Mouse (Mus musculus) heart, postnatal 4 days (tissue): ENCODE measurements around the gene Acad12. TPM values are rescaled to one million over a fixed set of nuclear protein-coding genes. Genes with fewer than 3 reads are reported as not detected.
A peak's percentile ranks its signal among the peaks of the same experiment; 100 is the strongest.

Experiments
- DNase-seq: peaks from one replicate; pipeline ENCODE4 v3.0.0; 2021
- total RNA-seq, 2 experiments: library from RNA; stranded (reverse); gene quantifications; 2 replicates each; pipeline ENCODE4 v1.2.3; 2021

Acad12 gene
- total RNA-seq, 2 experiments from 2014 or later, result 21.0 to 21.2 TPM

DNA sequence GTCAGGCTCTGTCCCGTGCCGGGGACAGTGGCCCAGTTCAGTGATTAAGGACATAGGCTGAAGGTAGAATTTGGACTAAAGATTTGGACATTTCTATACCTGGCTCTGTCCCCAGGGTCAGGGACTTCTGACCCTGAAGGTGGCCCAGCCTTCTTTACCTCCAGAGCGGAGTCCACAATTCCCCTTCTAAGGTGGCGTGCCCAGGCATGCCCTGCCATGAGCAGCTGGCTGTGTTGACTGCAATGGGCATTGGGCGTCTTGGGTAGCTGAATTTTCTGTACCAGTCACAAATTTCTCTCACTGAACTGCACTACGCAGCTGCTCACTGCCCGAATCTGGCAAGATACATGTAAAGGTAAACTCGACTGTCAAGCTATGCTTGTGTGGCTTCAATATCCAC is 36.8 kb downstream of the Acad12 start:
- no peak for DNase-seq

DNA sequence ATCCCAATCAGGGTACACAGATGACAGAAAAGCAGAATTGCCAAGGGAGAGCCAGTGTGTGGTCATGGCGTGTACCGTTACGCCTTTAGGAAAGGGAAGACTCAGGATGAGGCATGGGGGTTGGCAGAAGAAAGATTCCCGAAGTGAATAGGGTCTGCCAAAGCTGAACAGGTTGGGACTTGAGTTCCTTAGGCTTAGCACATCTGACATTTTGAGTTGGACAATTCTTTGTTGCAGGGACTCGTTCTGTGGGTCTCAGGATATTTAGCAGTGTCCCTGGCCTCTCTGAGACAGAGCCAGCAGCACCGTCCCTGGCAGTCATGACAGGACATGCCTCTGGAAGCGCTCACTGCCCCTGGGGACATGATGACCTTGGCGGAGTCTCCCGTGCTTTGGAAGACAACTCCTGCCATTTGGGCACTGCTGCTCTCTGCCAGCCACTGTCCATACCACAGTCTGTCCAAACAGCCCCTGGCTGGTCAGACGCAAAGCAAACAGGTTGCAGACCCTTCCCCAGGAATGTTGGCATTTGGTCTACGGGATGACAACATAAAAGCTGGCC is 41.7 kb downstream of the Acad12 start:
- no peak for DNase-seq

DNA sequence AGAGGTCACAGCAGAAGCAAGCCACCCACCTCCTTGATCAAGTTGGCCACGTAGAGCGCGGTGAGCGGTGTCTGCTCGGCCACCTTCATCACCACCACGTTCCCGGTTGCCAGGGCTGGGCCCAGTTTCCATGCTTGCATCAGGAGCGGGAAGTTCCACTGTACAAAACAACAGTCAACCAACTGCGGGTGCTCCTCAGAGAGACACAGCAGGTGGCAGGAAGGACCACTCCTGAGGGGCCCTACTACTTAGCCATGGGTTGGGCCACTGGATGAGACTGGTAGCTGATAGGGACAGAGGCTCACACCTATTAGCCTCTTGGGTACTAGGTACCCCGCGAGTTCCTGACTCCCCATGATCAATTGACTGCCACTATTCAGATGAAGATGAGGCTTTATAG is 42.9 kb downstream of the Acad12 start:
- DNase-seq, result no peak

DNA sequence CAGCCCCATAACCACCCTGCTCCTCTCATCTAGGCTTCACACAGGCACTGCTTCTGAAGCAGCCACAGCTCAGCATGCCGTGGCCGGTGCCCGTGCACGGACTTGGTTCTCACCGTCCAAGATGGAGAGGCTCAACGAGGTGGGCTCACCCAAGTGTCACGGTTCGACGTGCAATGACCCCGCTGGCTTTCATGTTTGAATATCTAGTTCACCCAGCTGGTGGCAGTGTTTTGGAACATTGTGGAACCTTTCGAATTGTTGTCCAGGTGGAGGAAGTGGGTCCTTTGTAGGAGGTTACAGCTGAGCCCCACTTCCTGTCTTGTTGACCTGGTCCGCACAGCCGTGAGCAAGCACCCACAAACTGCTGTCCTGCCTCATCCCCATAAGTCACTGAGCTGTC is 44.6 kb downstream of the Acad12 start:
- DNase-seq, result no peak

DNA sequence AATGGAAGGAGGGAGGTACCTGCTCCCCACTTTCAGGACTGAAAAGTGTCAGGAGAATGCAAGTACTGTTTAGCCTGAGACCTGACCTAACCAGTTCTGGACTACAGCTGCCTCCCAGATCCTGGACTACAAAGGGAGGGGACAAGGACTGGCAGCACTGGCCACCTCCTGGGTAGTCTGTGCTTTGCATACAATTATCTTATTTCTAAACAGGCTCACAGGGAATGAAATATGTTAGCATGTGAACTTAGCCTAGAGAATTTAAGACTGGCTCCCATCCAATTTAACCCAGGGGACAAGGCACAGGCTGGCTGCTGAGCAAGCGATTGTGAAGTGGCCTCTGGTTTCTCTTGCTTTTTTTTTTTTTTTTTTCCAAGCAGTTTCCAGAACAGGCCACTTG is 48.0 kb downstream of the Acad12 start:
- no peak for DNase-seq

DNA sequence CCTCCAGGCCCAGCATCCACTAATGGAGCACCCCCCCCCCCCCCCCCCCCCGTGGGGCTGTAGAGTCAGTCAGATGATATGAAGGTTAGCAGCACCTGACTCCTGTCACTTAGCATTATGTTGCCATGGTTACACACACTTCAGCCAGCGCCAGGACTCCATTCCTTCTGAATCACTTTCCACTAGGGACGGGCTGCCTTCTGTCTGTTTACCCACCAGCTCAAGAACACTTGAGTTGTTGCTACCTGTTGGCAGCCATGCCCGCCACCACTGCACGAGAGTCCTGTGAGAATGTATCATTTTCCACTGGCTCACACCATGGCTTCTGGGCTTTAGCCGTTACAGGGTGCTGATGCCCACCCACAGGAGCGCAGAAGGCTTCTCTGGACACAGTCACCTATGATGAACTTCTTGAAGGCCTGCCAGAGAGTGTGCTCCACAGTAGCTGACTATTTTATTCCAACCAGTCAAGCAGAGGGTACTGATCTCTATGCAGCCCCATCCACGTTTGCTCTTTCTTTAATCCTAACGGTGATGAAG is 48.8 kb downstream of the Acad12 start:
- no peak for DNase-seq

DNA sequence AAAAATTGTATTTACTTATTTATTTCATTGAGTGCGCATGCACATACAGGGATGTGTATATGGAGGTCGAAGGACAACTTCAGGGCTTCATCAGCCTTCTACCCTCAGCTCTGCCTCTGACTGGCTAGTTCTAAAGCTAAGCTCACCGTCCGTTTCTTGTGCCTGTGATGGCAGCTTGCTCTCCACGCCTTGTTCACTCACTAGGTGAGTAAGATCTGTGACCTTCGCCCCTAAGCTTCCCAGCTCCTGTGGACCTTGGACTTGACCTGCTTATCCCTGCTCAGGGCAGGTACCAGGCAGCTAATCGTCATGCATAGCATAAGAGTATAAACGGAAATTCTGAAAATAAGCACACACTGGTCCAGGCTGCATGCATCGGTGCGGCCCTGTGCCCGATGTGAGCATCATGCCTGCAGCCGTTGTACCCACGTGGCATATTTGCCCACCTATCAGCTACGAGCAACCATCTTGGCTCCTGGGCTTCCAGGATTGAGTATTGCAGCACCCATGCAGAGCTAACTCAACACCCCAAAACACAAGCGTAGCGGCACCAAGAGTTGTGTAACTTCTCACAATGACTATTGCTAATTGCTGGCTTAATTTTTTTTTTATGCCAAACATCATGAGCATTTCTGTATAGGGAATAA is 52.6 kb downstream of the Acad12 start:
- DNase-seq, result no peak

DNA sequence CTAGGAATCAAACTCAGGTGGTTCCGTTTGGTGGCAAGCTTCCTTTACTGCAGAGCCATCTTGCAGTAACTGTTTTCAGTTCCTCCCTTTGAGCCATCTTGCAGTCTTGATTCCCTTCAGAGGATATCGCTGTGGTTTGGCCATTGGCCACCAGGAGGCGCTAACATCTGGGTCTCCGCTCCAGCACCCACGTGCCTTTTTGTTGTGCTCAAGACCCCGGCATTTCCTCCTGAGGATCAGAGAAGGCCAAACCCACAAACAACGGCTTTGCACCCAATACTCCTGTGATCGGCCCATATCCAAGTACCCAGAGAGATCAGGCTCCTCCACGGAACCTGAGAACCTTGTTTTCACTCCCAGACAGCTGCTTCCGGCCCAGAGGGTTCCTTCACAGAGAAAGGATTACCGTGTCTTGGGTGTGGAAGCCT is 54.3 kb downstream of the Acad12 start:
- peak; percentile 92 for DNase-seq

DNA sequence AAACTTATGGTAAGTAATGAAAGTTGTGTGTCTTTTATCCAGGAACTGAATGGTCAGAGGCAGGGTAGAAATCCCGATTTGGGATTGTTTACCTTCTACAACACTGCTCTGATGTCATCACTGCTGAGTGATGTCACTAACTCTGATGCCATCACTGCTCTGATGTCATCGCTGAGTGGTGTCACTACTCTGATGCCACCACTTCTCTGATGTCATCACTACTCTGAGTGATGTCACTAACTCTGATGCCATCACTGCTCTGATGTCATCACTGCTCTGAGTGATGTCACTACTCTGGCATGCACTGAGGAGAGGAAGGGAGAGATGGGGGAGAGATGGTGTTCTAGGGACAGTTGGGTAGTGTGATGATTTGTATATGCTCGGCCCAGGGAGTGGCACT is 56.3 kb downstream of the Acad12 start:
- DNase-seq, result no peak

DNA sequence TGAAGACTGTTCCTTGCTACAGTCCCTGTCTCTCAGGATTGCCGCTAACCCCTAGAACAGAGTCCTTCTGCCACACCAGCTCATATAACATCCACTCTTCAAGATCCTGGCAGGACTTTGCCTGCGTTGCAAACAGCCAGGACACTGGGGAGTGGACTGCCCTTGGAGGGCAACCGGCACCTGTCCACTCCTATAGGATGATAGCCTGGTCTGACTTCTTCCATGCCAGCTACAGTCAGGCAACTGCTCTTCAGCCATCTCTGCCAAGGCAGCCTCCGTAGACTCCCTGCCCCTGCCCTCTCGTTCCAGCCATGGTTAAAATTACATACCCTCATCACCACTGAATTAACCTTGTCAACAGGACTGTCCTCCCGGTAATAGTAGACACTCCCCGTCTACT is 69.5 kb downstream of the Acad12 start:
- DNase-seq, result no peak

DNA sequence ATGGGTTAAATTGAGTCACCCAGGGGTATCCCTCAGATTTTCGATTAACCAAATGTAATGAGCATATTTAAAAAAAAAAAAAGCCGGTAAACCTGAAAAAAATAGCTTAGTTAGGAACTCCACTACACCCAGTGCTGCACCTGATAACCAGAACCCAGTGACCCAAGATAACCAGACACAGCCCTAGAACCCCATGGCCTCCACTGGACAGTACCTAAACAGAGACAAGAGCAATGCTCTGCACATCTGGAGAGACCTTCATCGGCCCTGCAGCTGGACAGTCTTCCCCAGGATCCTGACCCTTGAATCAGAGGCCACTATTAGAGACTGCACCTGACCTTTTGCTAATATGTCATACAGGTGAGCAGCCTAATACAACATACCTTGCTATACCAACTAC is 71.7 kb downstream of the Acad12 start:
- DNase-seq, result no peak

Other genes starting within 250 kb of the Acad12 start
- 10 to 100 TPM; 55.0 to 66.2 TPM for gene Trafd1, start 233.3 kb downstream of the Acad12 start, total RNA-seq
- 10 to 100 TPM; 21.6 TPM for gene Naa25, start 221.0 kb downstream of the Acad12 start, total RNA-seq
- gene Tmem116, start 167.0 kb downstream of the Acad12 start, total RNA-seq, result 1 to 10 TPM; 5.5 to 5.6 TPM
- gene Erp29, start 166.4 kb downstream of the Acad12 start, total RNA-seq, result 100 to 1,000 TPM; 110 TPM
- gene Adam1b, start 115.5 kb downstream of the Acad12 start, total RNA-seq, result not detected
- 1 to 10 TPM; 3.1 to 3.8 TPM for gene Adam1a, start 73.5 kb downstream of the Acad12 start, total RNA-seq
- not detected for gene Gm42878, start 73.5 kb downstream of the Acad12 start, total RNA-seq
- 10 to 100 TPM; 55.7 to 61.0 TPM for gene Mapkapk5, start 73.0 kb downstream of the Acad12 start, total RNA-seq
- 100 to 1,000 TPM in 1 of 2 experiments, 10 to 100 TPM in 1; 95.1 to 103 TPM for gene Aldh2, start 25.1 kb downstream of the Acad12 start, total RNA-seq
- gene Acad10, start 41.6 kb upstream of the Acad12 start, total RNA-seq, result 1 to 10 TPM; 7.1 to 7.8 TPM
- 10 to 100 TPM; 26.8 to 32.0 TPM for gene Brap, start 41.6 kb upstream of the Acad12 start, total RNA-seq
- gene Atxn2, start 92.4 kb upstream of the Acad12 start, total RNA-seq, result 100 to 1,000 TPM; 174 to 180 TPM
- 10 to 100 TPM; 36.7 to 39.2 TPM for gene Sh2b3, start 218.7 kb upstream of the Acad12 start, total RNA-seq
- 10 to 100 TPM in 1 of 2 experiments, 1 to 10 TPM in 1; 9.3 to 10.9 TPM for gene Pheta1, start 230.0 kb upstream of the Acad12 start, total RNA-seq